Mouse (Mus musculus) cortical plate, adult 2 months (tissue): ENCODE data around the gene Hist3h2a.

Experiments used
- CTCF ChIP-seq: fragments of 200-500 bp; IDR thresholded peaks from 2 replicates; pipeline ENCODE4 v1.5.1; 2011; ENCODE audit warnings: mild to moderate bottlenecking, control low read depth, low read length; ENCODE audit not compliant: insufficient read depth; ENCODE audit errors: extremely low read depth
- POLR2A ChIP-seq: fragments of 200-500 bp; IDR thresholded peaks from 2 replicates; pipeline ENCODE4 v1.6.1; 2011; ENCODE audit warnings: mild to moderate bottlenecking, low read length, control low read depth; ENCODE audit not compliant: insufficient read depth; ENCODE audit errors: extremely low read depth

- TF ChIP-seq CTCF (no peak), POLR2A (no peak)
These were observed 43.1 kb downstream of the Hist3h2a start for GRCm38 (mm10) chr11:58997541-58997940.
